Mouse (Mus musculus) kidney, embryonic 16.5 days (tissue): ENCODE data around the gene Vwa1. TPM values are rescaled to one million over a fixed set of nuclear protein-coding genes. Genes with fewer than 3 reads are reported as not detected.

ENCODE experiments used
- ATAC-seq: fragments of 200-750 bp; cut with Nextera tagmentation; 2 replicates; pipeline ENCODE4 v1.8.0; 2017; ENCODE audit warnings: moderate TSS enrichment; ENCODE audit not compliant: low FRiP score, low TSS enrichment
- H3K27ac ChIP-seq: fragments of 300-500 bp; sonication (generic); 2 replicates; pipeline ENCODE4 v1.5.1; 2014; ENCODE audit warnings: low read length
- H3K27me3 ChIP-seq: fragments of 300-500 bp; sonication (generic); 2 replicates; pipeline ENCODE4 v1.6.1; 2014; ENCODE audit warnings: low read length, control low read depth, mixed read lengths; ENCODE audit not compliant: insufficient read depth
- H3K36me3 ChIP-seq: fragments of 300-500 bp; sonication (generic); 2 replicates; pipeline ENCODE4 v1.6.1; 2014; ENCODE audit warnings: low read length, control low read depth, mixed read lengths; ENCODE audit not compliant: insufficient read depth
- H3K4me1 ChIP-seq: fragments of 300-500 bp; sonication (generic); 2 replicates; pipeline ENCODE4 v1.6.1; 2014; ENCODE audit warnings: low read length, control low read depth, mixed read lengths; ENCODE audit not compliant: insufficient read depth
- H3K4me2 ChIP-seq: fragments of 300-500 bp; sonication (generic); replicated peaks from 2 replicates; pipeline ENCODE4 v1.6.1; 2014; ENCODE audit warnings: low read depth, low read length
- H3K4me3 ChIP-seq: fragments of 300-500 bp; sonication (generic); 2 replicates; pipeline ENCODE4 v1.5.1; 2014; ENCODE audit warnings: mild to moderate bottlenecking, low read length
- H3K9ac ChIP-seq: fragments of 300-500 bp; sonication (generic); replicated peaks from 2 replicates; pipeline ENCODE4 v1.6.1; 2014; ENCODE audit warnings: low read length
- H3K9me3 ChIP-seq: fragments of 300-500 bp; sonication (generic); 2 replicates; pipeline ENCODE4 v1.6.1; 2016; ENCODE audit warnings: low read length, control low read depth
- WGBS: fragments of 180-500 bp; shearing (Covaris S2); extraction: QIAGEN DNeasy Blood & Tissue Kit; methylation state at CpG from one replicate; pipeline ENCODE4 v1.1.7; 2014; 5-methylcytosine and 5-hydroxymethylcytosine counted together
- polyA plus RNA-seq: library from polyadenylated mRNA; unstranded; fragments of >200 nt; fragmentation: Nextera tagmentation; extraction: Ambion mirVana; gene quantifications from 2 replicates; pipeline ENCODE4 v1.2.1, GENCODE M21; 2015

The Vwa1 gene
- 7.4 and 11.3 TPM in 2 replicates for polyA plus RNA-seq

DNA sequence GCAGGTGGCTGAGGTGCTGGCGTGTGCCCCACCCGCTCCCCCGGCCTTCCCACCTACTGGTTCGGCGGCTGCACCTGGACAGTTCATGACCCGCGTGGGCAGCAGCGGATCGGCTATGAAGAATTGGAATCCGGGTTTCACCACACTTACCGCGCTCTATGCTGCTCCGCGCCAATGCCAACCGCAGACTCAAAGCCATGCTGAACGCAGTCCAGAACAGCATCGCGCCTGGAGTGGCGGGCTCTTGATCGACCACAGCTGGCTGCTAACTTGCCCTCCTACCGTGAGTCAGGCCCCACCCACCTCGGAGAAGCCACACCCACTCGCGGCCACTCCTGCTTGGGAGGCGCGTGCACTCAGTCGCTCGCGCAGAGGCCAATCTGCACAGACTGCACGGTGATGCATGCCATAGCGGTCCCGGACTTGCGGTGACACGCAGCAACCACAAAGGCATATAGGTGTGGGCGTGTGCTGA is at the start of gene Vwa1:
Gene Vwa1 (minus strand): TSS at position 419 of the 475 bp plus-strand sequence.
- peak within 1 kb of the TSS; percentile 63 for H3K9ac ChIP-seq
- 0% methylated on average over 35 of the region's 35 CpGs for WGBS
- ATAC-seq, result peak; percentile 69

DNA sequence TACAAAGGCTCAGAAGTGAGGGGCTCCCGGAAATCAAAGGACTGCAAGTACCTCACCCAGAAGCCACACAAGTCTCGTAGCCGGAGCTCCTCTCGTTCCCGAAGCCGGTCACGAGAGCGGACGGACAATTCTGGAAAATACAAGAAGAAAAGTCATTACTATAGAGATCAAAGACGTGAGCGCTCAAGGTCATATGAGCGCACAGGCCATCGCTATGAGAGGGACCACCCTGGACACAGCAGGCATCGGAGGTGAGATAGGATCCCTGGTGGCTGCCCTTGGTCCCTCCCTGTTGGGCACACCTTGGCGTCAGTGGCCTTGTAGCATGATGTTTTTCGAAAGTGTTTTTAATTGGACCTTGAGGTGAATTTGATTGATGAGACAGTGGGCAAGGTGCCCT is 48.9 kb upstream of the Vwa1 start:
- H3K9me3 ChIP-seq, result no peaks in the 10 kb centered on the region

More for the DNA sequence above, at the start of gene Vwa1:
- Histone ChIP-seq H3K4me3 (peak within 1 kb of the TSS; percentile 44), H3K27me3 (peaks cover 5% of the 10 kb centered on the region; the same call in 1 of the 2 replicates), H3K36me3 (no peaks in the 10 kb centered on the region), H3K27ac (peak within 1 kb of the TSS; percentile 31; the same call in 1 of the 2 replicates), H3K4me2 (peak within 1 kb of the TSS; percentile 79), H3K9me3 (no peaks in the 10 kb centered on the region), H3K4me1 (peaks cover 32% of the 10 kb centered on the region)

DNA sequence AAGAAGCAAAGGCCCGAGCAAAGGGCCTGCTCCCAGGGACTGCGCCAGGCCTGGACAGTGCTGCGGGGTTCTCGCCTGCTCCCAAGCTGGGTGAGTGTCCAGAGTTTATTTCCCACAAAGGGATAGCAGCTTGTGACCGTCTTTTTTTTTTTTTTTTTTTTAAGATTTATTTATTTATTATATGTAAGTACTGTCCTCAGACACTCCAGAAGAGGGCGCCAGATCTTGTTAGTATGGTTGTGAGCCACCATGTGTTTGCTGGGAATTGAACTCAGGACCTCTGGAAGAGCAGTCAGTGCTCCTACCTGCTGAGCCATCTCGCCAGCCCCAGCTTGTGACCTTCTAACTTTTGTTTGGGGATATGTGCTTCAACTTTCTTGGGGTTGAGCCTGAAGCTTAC is 46.5 kb upstream of the Vwa1 start:
- WGBS, result 80% methylated on average over 7 of the region's 7 CpGs
- H3K4me1 ChIP-seq, result no peaks in the 10 kb centered on the region

More for the DNA sequence above, 48.9 kb upstream of the Vwa1 start:
- H3K27me3 ChIP-seq, result no peaks in the 10 kb centered on the region
- 93% methylated on average over 16 of the region's 16 CpGs for WGBS
- H3K4me2 ChIP-seq, result no peak overlapping the region
- H3K27ac ChIP-seq, result no peak overlapping the region
- peaks cover 72% of the 10 kb centered on the region for H3K36me3 ChIP-seq
- no peak overlapping the region for H3K4me3 ChIP-seq
- no peak overlapping the region for H3K9ac ChIP-seq
- no peaks in the 10 kb centered on the region for H3K4me1 ChIP-seq
- ATAC-seq, result no peak

DNA sequence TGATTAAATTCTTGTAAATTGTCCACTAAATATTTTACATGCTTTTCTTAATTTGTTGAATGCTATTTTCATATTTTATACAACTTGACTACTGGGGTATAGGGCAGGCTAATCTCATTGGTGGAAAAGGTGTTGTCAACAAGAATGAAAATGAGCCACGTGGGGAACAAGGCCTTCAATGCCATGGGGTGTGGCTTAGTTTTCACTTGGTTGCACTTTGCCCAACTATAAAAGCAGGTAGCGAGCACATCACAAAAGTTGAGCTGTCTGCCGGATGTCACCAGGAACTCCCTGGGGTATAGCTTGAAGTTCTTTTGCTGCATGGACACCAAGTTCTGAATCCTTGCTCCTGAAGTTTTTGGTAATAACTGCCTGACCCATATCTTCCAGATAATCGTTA is 43.0 kb upstream of the Vwa1 start:
- H3K36me3 ChIP-seq, result peaks cover 78% of the 10 kb centered on the region
- H3K27ac ChIP-seq, result no peak overlapping the region
- ATAC-seq, result no peak
- H3K4me1 ChIP-seq, result peaks cover 13% of the 10 kb centered on the region
- WGBS, result 79% methylated on average over 4 of the region's 4 CpGs
- H3K4me2 ChIP-seq, result no peak overlapping the region
- no peak overlapping the region for H3K4me3 ChIP-seq
- H3K9ac ChIP-seq, result no peak overlapping the region
- H3K27me3 ChIP-seq, result no peaks in the 10 kb centered on the region
- no peaks in the 10 kb centered on the region for H3K9me3 ChIP-seq

More for the DNA sequence above, 46.5 kb upstream of the Vwa1 start:
- ATAC-seq, result no peak
- Histone ChIP-seq H3K9me3 (no peaks in the 10 kb centered on the region), H3K27ac (no peak overlapping the region), H3K4me2 (no peak overlapping the region), H3K9ac (no peak overlapping the region), H3K27me3 (no peaks in the 10 kb centered on the region), H3K36me3 (peaks cover 87% of the 10 kb centered on the region), H3K4me3 (no peak overlapping the region)

DNA sequence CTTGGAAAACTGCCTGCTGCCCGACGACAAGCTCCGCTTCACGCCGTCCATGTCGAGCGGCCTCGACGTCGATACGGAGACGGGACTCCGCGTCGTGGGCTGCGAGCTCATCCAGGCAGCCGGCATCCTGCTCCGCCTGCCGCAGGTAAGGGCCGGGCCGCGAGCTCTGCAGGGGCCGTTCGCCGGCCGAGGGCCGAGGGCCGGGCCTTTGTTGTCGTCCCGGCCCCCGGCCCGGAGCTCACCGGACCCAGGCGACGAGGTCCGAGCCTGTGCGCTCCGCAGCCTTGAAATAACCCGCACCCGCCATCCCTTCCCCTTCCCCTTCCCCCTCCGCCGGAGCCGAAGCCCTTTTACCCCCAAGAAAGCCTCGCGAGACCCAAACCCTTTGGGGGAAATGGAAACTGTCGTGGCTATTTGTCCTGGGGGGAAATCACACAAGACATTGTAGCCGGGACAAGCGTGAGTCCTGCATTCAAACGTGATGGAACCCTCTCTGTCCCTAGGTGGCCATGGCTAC is 38.2 kb upstream of the Vwa1 start:
- Histone ChIP-seq H3K36me3 (peaks cover 67% of the 10 kb centered on the region), H3K4me2 (peak overlapping the region; percentile 78), H3K9ac (peak overlapping the region; percentile 99), H3K4me3 (peak overlapping the region; percentile 89), H3K27ac (peak overlapping the region; percentile 87), H3K9me3 (no peaks in the 10 kb centered on the region), H3K4me1 (peaks cover 18% of the 10 kb centered on the region), H3K27me3 (no peaks in the 10 kb centered on the region)
- peak; percentile 41 for ATAC-seq
- 0% methylated on average over 49 of the region's 49 CpGs for WGBS

DNA sequence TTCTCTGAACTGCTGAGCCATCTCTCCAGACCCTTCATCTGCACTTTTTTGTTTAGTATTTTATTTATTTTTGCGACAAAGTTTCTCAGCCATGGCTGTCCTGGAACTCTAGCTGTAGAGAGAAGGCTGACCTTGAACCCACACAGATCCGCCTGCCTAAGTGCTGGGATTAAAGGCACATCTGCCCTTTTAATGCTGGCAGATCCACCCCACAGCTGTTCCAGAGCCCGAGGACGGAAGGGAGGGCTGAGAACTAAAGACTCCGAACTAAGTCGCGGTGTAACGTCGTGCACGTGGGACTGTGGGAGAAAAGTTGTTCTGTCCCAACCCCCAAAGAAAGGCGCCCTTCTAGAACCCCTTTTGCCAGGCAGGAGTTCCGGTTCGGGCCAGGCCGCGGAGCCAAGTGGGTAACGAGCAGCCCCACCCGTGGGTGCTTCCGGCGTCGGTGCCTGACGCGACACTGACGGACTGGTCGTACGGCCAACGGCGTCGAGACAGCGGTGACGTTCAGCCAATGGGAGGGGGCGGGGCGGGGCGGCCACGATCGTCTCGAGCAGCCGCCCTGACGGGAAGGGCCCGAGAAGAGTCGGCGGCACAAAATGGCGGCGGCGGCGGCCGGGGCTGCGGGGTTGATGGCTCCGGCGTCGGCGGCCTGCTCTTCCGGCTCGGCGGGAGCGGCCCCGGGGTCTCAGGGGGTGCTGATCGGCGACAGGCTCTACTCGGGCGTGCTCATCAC is 37.6 kb upstream of the Vwa1 start, which contains the start of gene Ccnl2:
Gene Ccnl2 (plus strand): TSS at position 561 of the 736 bp plus-strand sequence.
- H3K9me3 ChIP-seq, result no peaks in the 10 kb centered on the region
- peak; percentile 99 for ATAC-seq
- H3K27me3 ChIP-seq, result no peaks in the 10 kb centered on the region
- peak within 1 kb of the TSS; percentile 99 for H3K9ac ChIP-seq
- peak within 1 kb of the TSS; percentile 94 for H3K27ac ChIP-seq
- H3K36me3 ChIP-seq, result peaks cover 66% of the 10 kb centered on the region
- H3K4me2 ChIP-seq, result peak within 1 kb of the TSS; percentile 78
- H3K4me1 ChIP-seq, result peaks cover 18% of the 10 kb centered on the region
- peak within 1 kb of the TSS; percentile 89 for H3K4me3 ChIP-seq
- WGBS, result under 1% methylated on average over 59 of the region's 60 CpGs

DNA sequence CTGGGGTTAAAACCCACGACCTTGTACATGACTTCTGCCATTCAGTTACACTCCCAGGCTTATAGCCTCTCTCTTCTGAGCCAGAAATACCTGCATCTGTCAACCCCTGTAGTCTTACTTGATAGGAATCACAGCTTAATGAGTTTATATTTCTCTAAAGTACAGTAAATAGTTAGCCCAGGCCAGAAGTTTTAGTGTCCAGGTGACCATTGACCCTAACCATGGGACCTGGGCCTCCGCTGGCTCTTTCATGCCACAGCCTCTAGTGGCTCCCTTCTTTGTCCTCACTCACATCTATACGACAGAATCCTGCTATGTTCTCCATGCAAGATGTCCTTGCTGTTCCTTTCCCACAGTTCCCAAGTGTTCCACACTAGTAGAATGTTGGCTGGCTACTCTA is 33.3 kb upstream of the Vwa1 start:
- 84% methylated on average over 3 of the region's 3 CpGs for WGBS
- H3K9me3 ChIP-seq, result no peaks in the 10 kb centered on the region
- ATAC-seq, result no peak
- H3K4me3 ChIP-seq, result no peak overlapping the region
- peaks cover 21% of the 10 kb centered on the region for H3K4me1 ChIP-seq
- peaks cover 35% of the 10 kb centered on the region for H3K36me3 ChIP-seq
- H3K4me2 ChIP-seq, result no peak overlapping the region
- no peak overlapping the region for H3K9ac ChIP-seq
- no peaks in the 10 kb centered on the region for H3K27me3 ChIP-seq
- H3K27ac ChIP-seq, result no peak overlapping the region

DNA sequence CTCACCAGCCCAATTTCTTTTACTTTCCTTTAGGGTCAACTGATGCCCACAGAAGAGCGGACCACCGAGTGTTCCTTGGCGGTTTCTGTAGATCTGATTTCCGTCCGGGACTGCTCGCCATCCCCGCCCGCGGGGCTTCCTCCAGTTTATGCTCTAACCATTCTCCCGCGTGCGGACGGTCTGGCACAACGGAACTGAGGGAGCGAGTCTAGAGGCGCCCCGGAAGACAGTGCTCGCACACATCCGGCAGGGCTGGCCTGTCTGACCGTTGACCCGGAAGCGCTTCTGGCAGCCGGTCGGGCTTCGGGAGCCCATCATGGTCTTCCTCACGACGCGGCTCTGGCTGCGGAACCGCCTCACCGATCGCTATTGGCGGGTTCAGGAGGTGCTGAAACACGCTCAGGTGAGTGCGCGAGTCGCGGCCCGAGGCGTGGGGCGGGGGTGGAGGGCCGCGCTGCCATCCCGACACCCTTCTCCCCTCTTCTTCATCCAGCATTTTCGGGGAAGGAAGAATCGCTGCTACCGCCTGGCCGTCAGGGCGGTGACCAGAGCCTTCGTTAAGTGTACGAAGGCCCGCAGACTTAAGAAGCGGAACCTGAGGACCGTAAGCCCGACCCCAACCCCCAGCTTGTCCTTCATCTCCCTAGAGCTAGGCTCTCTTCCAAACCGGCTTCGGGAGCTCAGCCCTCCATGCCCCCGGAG is 29.0 kb upstream of the Vwa1 start:
- ATAC-seq, result peak; percentile 98
- H3K4me3 ChIP-seq, result peak overlapping the region; percentile 90
- peaks cover 13% of the 10 kb centered on the region for H3K36me3 ChIP-seq
- H3K9me3 ChIP-seq, result no peaks in the 10 kb centered on the region
- WGBS, result under 1% methylated on average over 58 of the region's 58 CpGs
- H3K27ac ChIP-seq, result peak overlapping the region; percentile 77
- H3K27me3 ChIP-seq, result no peaks in the 10 kb centered on the region
- peaks cover 20% of the 10 kb centered on the region for H3K4me1 ChIP-seq
- H3K4me2 ChIP-seq, result peak overlapping the region; percentile 64
- H3K9ac ChIP-seq, result peak overlapping the region; percentile 89

DNA sequence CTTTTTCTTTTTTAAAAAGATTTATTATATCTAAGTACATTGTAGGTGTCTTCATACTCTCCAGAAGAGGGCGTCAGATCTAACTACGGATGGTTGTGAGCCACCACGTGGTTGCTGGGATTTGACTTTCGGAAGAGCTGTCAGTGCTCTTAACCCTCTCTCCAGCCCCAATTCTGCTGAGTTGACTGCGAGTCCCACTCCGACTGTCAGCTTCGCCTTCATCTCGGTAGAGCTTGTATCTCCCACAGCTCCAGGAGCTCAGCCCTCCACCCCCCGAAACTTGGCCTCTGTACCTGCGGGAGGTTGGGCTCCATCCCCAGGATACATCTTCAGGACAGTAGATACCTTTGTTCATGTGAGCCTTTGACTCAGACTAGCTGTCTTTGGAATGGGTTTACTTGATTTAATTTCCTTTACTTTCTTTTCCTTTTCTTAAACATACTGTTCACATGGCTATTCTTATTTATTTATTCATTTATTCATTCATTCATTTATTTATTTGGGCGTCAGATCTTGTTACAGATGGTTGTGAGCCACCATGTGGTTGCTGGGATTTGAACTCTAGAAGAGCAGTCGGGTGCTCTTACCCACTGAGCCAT is 28.3 kb upstream of the Vwa1 start, which contains the start of gene Mrpl20:
Gene Mrpl20 (plus strand): TSS at position 138 of the 599 bp plus-strand sequence.
- Histone ChIP-seq H3K27me3 (no peaks in the 10 kb centered on the region), H3K9ac (peak within 1 kb of the TSS; percentile 89), H3K9me3 (no peaks in the 10 kb centered on the region), H3K4me3 (peak within 1 kb of the TSS; percentile 90), H3K36me3 (peaks cover 6% of the 10 kb centered on the region), H3K4me2 (peak within 1 kb of the TSS; percentile 64), H3K27ac (peak within 1 kb of the TSS; percentile 77), H3K4me1 (peaks cover 20% of the 10 kb centered on the region)
- 11% methylated on average over 12 of the region's 12 CpGs for WGBS
- ATAC-seq, result no peak; the same call in 1 of the 2 replicates
